Mouse (Mus musculus) inflammation-experienced regulatory T-cells (primary cell): ENCODE data around the gene Mif4gd. TPM values are rescaled to one million over a fixed set of nuclear protein-coding genes. Genes with fewer than 3 reads are reported as not detected.

ENCODE experiments used
- polyA plus RNA-seq, 2 experiments: library from polyadenylated mRNA; unstranded; fragments of 100-300 nt; shearing (Covaris generic); gene quantifications; one replicate each; pipeline ENCODE4 v1.2.1; 2017

Gene Mif4gd
- 100 to 1,000 TPM; 163 to 252 TPM for polyA plus RNA-seq

GRCm38 (mm10) chr11:115612410-115613137 lies at the start of gene Mif4gd:
Gene Mif4gd (minus strand): TSS chr11:115612969.

GRCm38 (mm10) chr11:115627705-115628464 lies 15.1 kb upstream of the Mif4gd start, which contains the start of gene Slc25a19:
Gene Slc25a19 (minus strand): TSS chr11:115628295.

GRCm38 (mm10) chr11:115603476-115604303 lies 9.1 kb downstream of the Mif4gd start, which contains the start of the genes Mrps7 and Gga3:
Gene Mrps7 (plus strand): TSS chr11:115603925.
Gene Gga3 (minus strand): TSS chr11:115604051.

GRCm38 (mm10) chr11:115564064-115564809 lies 48.5 kb downstream of the Mif4gd start, which contains the start of gene Nup85:
Gene Nup85 (plus strand): TSS chr11:115564434.

Other genes starting within 250 kb of the Mif4gd start
- 1 to 10 TPM; 6.2 to 9.8 TPM for gene Hid1, start 245.2 kb downstream of the Mif4gd start, polyA plus RNA-seq
- under 1 TPM in 1 of 2 experiments, not detected in 1; 0.24 TPM for gene Cdr2l, start 231.1 kb downstream of the Mif4gd start, polyA plus RNA-seq
- gene Mrpl58, start 209.2 kb downstream of the Mif4gd start, polyA plus RNA-seq = 100 to 1,000 TPM; 140 TPM
- gene Atp5h, start 193.0 kb downstream of the Mif4gd start, polyA plus RNA-seq = 100 to 1,000 TPM; 599 to 724 TPM
- gene Kctd2, start 192.8 kb downstream of the Mif4gd start, polyA plus RNA-seq = 10 to 100 TPM; 53.6 to 95.0 TPM
- under 1 TPM in 1 of 2 experiments, not detected in 1; 0.15 TPM for gene Trim80, start 172.4 kb downstream of the Mif4gd start, polyA plus RNA-seq
- gene Slc16a5, start 150.5 kb downstream of the Mif4gd start, polyA plus RNA-seq = 10 to 100 TPM in 1 of 2 experiments, 1 to 10 TPM in 1; 5.5 to 33.6 TPM
- 100 to 1,000 TPM in 1 of 2 experiments, 10 to 100 TPM in 1; 98.8 to 112 TPM for gene Armc7, start 137.3 kb downstream of the Mif4gd start, polyA plus RNA-seq
- 100 to 1,000 TPM; 323 to 410 TPM for gene Nt5c, start 121.1 kb downstream of the Mif4gd start, polyA plus RNA-seq
- gene Jpt1, start 98.6 kb downstream of the Mif4gd start, polyA plus RNA-seq = 100 to 1,000 TPM; 464 to 578 TPM
- 100 to 1,000 TPM; 672 to 692 TPM for gene Sumo2, start 76.7 kb downstream of the Mif4gd start, polyA plus RNA-seq
- gene Nup85, start 48.5 kb downstream of the Mif4gd start, polyA plus RNA-seq = 100 to 1,000 TPM in 1 of 2 experiments, 10 to 100 TPM in 1; 76.0 to 110 TPM
- gene Mrps7, start 9.0 kb downstream of the Mif4gd start, polyA plus RNA-seq = 10 to 100 TPM; 59.7 to 74.7 TPM
- 10 to 100 TPM; 52.9 to 57.6 TPM for gene Gga3, start 8.9 kb downstream of the Mif4gd start, polyA plus RNA-seq
- 10 to 100 TPM; 54.4 to 75.9 TPM for gene Slc25a19, start 15.3 kb upstream of the Mif4gd start, polyA plus RNA-seq
- 100 to 1,000 TPM; 209 to 232 TPM for gene Grb2, start 95.6 kb upstream of the Mif4gd start, polyA plus RNA-seq
- gene Tmem94, start 152.5 kb upstream of the Mif4gd start, polyA plus RNA-seq = 10 to 100 TPM; 22.2 to 29.1 TPM
- 1 to 10 TPM; 2.1 to 3.1 TPM for gene Caskin2, start 200.7 kb upstream of the Mif4gd start, polyA plus RNA-seq
- gene Tsen54, start 201.8 kb upstream of the Mif4gd start, polyA plus RNA-seq = 10 to 100 TPM; 43.0 to 53.7 TPM
- gene Llgl2, start 211.1 kb upstream of the Mif4gd start, polyA plus RNA-seq = 10 to 100 TPM; 34.4 to 36.9 TPM
- gene Myo15b, start 245.4 kb upstream of the Mif4gd start, polyA plus RNA-seq = 1 to 10 TPM in 1 of 2 experiments, under 1 TPM in 1; 0.55 to 7.5 TPM